Mouse (Mus musculus) adrenal gland, adult 8-10 months (tissue): ENCODE measurements around the gene Phf2. TPM values are rescaled to one million over a fixed set of nuclear protein-coding genes. Genes with fewer than 3 reads are reported as not detected.

Experiments used
- total RNA-seq, 4 experiments: library from RNA; stranded (reverse); gene quantifications; 2 replicates each; pipeline ENCODE4 v1.2.4; 2022

Phf2 gene
- total RNA-seq, 4 experiments from 2014 or later: 42.0 to 53.5 (median 49.6) TPM

Other genes with a start within 250 kb of the Phf2 start
- gene Ptpdc1, start 245.5 kb downstream of the Phf2 start, total RNA-seq: 10 to 100 TPM in 2 of 4 experiments, 1 to 10 TPM in 2; 5.7 to 13.9 (median 10.4) TPM
- not detected for gene Barx1, start 208.1 kb downstream of the Phf2 start, total RNA-seq
- gene Fam120a, start 96.9 kb upstream of the Phf2 start, total RNA-seq: 100 to 1,000 TPM; 170 to 195 (median 182) TPM